24 mouse cellular contexts compared by ENCODE assay signal in the genomic region with DNA sequence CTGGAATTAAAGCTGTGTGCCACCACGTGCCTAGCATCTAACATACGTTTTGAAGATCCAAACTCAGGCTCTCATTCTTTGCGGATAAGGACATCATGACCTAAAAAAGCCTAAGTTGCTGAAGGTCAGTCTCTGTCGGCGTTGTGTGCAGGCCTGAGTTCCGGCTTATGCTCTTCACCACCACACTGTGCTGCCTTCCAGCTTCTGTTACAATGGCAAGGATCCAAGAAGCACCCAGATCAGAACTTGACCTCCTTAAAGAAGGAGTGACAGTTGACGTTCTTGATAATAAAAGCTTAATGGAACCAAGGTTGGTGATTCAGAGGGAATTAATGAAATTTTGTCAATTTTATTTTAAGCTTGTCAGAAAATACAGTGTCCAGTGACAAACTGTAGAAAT.
DNase-seq lines count a peak whose midpoint lies in the region; ATAC-seq and TF ChIP-seq lines count a peak whose summit lies in the region.
"Had no signal": no experiment of that assay in that cellular context is flagged by ENCODE, and none has a peak within 500 bp of the region (broad histone marks: within the 10 kb centered on the region; RNA-seq: fewer than 3 reads in every experiment).

No protein-coding gene starts in this region.

- TF ChIP-seq CTCF in kidney, postnatal 0 days (IDR thresholded peaks at IDR 0.05; ENCODE audit: low read depth) = no peak

- DNase-seq in adrenal gland, adult 2 months = peak; percentile 41
- no peak for DNase-seq in adrenal gland, adult 18-20 months (ENCODE audit: low spot score in 2 of 2)
- DNase-seq in kidney, postnatal 0 days (ENCODE audit: low spot score) = no peak
- DNase-seq in kidney, adult 8-10 months = no peak
- DNase-seq in cerebellum, adult 9-11 months = peak; percentile 56
- no peak for DNase-seq in embryo, embryonic 10.5 days (ENCODE audit: low spot score)
- DNase-seq: gastrocnemius, adult 2 months; kidney, postnatal 14 days; layer of hippocampus, postnatal 36 days; right cerebral cortex, adult 18-20 months; thymus, postnatal 25 days had no signal

- no peak overlapping the region for H3K4me2 ChIP-seq in kidney, postnatal 0 days (ENCODE audit: low read length)
- H3K4me2 ChIP-seq in hindbrain, embryonic 13.5 days = no peak overlapping the region
- H3K4me2 ChIP-seq: embryonic facial prominence, embryonic 13.5 days; limb, embryonic 15.5 days; liver, embryonic 15.5 days; midbrain, embryonic 13.5 days; neural tube, embryonic 13.5 days had no signal

- H3K36me3 ChIP-seq in kidney, postnatal 0 days (ENCODE audit: insufficient read depth, low read length) = no peaks in the 10 kb centered on the region
- H3K36me3 ChIP-seq in hindbrain, embryonic 13.5 days = no peaks in the 10 kb centered on the region
- H3K36me3 ChIP-seq: embryonic facial prominence, embryonic 13.5 days; limb, embryonic 15.5 days; midbrain, embryonic 13.5 days; neural tube, embryonic 13.5 days had no signal

- H3K4me3 ChIP-seq in kidney, postnatal 0 days (replicated peaks; ENCODE audit: low read depth, low read length) = no peak overlapping the region
- H3K4me3 ChIP-seq in hindbrain, embryonic 13.5 days = no peak overlapping the region
- H3K4me3 ChIP-seq: embryonic facial prominence, embryonic 13.5 days; gastrocnemius, adult 2 months; layer of hippocampus, adult 2 months; limb, embryonic 15.5 days; liver, embryonic 15.5 days; midbrain, embryonic 13.5 days; neural tube, embryonic 13.5 days had no signal

- WGBS in kidney, postnatal 0 days = 80% methylated on average over 7 of the region's 7 CpGs
- 89% methylated on average over 7 of the region's 7 CpGs for WGBS in hindbrain, embryonic 13.5 days

- H3K9me3 ChIP-seq in kidney, postnatal 0 days (replicated peaks; ENCODE audit: low read length) = no peaks in the 10 kb centered on the region
- H3K9me3 ChIP-seq in hindbrain, embryonic 13.5 days = no peaks in the 10 kb centered on the region
- H3K9me3 ChIP-seq: embryonic facial prominence, embryonic 13.5 days; limb, embryonic 15.5 days; liver, embryonic 15.5 days; midbrain, embryonic 13.5 days; neural tube, embryonic 13.5 days had no signal

- no peak for ATAC-seq in kidney, postnatal 0 days (replicated peaks; ENCODE audit: low FRiP score, low read depth)
- no peak for ATAC-seq in hindbrain, embryonic 13.5 days (ENCODE audit: low FRiP score)
- ATAC-seq: activated CD4-positive, CD25-positive, alpha-beta regulatory T cell, adult 4 months; CD4-positive, CD25-positive, alpha-beta regulatory T cell, adult 4 months; forebrain, embryonic 16.5 days; hindbrain, postnatal 0 days; intestine, postnatal 0 days; lung, postnatal 0 days; midbrain, embryonic 13.5 days had no signal

- H3K9ac ChIP-seq in kidney, postnatal 0 days (ENCODE audit: low read depth, low read length) = no peak overlapping the region
- H3K9ac ChIP-seq in hindbrain, embryonic 13.5 days = no peak overlapping the region
- H3K9ac ChIP-seq: embryonic facial prominence, embryonic 13.5 days; limb, embryonic 15.5 days; liver, embryonic 15.5 days; midbrain, embryonic 13.5 days; neural tube, embryonic 13.5 days had no signal

- H3K4me1 ChIP-seq in kidney, postnatal 0 days (replicated peaks; ENCODE audit: insufficient read depth, low read length) = no peaks in the 10 kb centered on the region
- peaks cover 19% of the 10 kb centered on the region for H3K4me1 ChIP-seq in hindbrain, embryonic 13.5 days (replicated peaks)
- H3K4me1 ChIP-seq: limb, embryonic 15.5 days; liver, embryonic 15.5 days had no signal

- no peaks in the 10 kb centered on the region for H3K27me3 ChIP-seq in kidney, postnatal 0 days (ENCODE audit: insufficient read depth, low read length)
- H3K27me3 ChIP-seq in hindbrain, embryonic 13.5 days = no peaks in the 10 kb centered on the region
- H3K27me3 ChIP-seq: embryonic facial prominence, embryonic 13.5 days; limb, embryonic 15.5 days; liver, embryonic 15.5 days; midbrain, embryonic 13.5 days; neural tube, embryonic 13.5 days had no signal

- H3K27ac ChIP-seq in kidney, postnatal 0 days = 0 out of 2 replicates have a peak overlapping the region, but pooled peaks have one; percentile 8
- no peak overlapping the region for H3K27ac ChIP-seq in hindbrain, embryonic 13.5 days
- H3K27ac ChIP-seq: embryonic facial prominence, embryonic 13.5 days; gastrocnemius, adult 2 months; hindbrain, postnatal 0 days; layer of hippocampus, adult 2 months; limb, embryonic 15.5 days; liver, embryonic 15.5 days; midbrain, embryonic 13.5 days; neural tube, embryonic 13.5 days had no signal

Comparison
In these comparisons a context has a peak if more than half of its experiments do, and no peak if none do; other contexts are left out.
1. DNase-seq: peak in adrenal gland, adult 2 months (single experiment) and cerebellum, adult 9-11 months (single experiment); none in adrenal gland, adult 18-20 months (0 of 2), kidney, postnatal 0 days (single experiment), kidney, adult 8-10 months (0 of 2) and embryo, embryonic 10.5 days (single experiment).